Mouse (Mus musculus): ENCODE results near the gene Fkbp5.
A peak's percentile ranks its signal among the peaks of the same experiment; 100 is the strongest.

Fkbp5 gene

GRCm38 (mm10) chr17:28502196-28502821 is 15.0 kb downstream of the Fkbp5 start:
- DNase-seq, result no peak

- DNase-seq, result no peak
Observed at GRCm38 (mm10) chr17:28500465-28500864, 16.9 kb downstream of the Fkbp5 start.

- no peak for DNase-seq
Observed at GRCm38 (mm10) chr17:28499190-28499589, 18.1 kb downstream of the Fkbp5 start.

GRCm38 (mm10) chr17:28495832-28496231 is 21.5 kb downstream of the Fkbp5 start:
- DNase-seq, result no peak

- no peak for DNase-seq
Observed at GRCm38 (mm10) chr17:28491035-28491770, 26.1 kb downstream of the Fkbp5 start.

- no peak for DNase-seq
Observed at GRCm38 (mm10) chr17:28488258-28489013, 28.9 kb downstream of the Fkbp5 start.

- no peak for DNase-seq
Observed at GRCm38 (mm10) chr17:28487584-28488257, 29.6 kb downstream of the Fkbp5 start.

- no peak for DNase-seq
Observed at GRCm38 (mm10) chr17:28486720-28487119, 30.6 kb downstream of the Fkbp5 start.

- DNase-seq, result peak; percentile 99
Observed at GRCm38 (mm10) chr17:28485977-28486400, 31.3 kb downstream of the Fkbp5 start.

- DNase-seq, result peak; percentile 64
Observed at GRCm38 (mm10) chr17:28485446-28485948, 31.8 kb downstream of the Fkbp5 start.

GRCm38 (mm10) chr17:28484704-28485445 is 32.5 kb downstream of the Fkbp5 start:
- DNase-seq, result peak; percentile 68

GRCm38 (mm10) chr17:28477421-28477820 is 39.9 kb downstream of the Fkbp5 start:
- DNase-seq, result no peak

GRCm38 (mm10) chr17:28476441-28476840 is 40.9 kb downstream of the Fkbp5 start:
- DNase-seq, result no peak

- no peak for DNase-seq
Observed at GRCm38 (mm10) chr17:28475593-28476325, 41.6 kb downstream of the Fkbp5 start.

- DNase-seq, result no peak
Observed at GRCm38 (mm10) chr17:28472696-28473095, 44.6 kb downstream of the Fkbp5 start.

GRCm38 (mm10) chr17:28470876-28471275 is 46.5 kb downstream of the Fkbp5 start:
- DNase-seq, result no peak

- no peak for DNase-seq
Observed at GRCm38 (mm10) chr17:28467749-28468148, 49.6 kb downstream of the Fkbp5 start.

- DNase-seq, result no peak
Observed at GRCm38 (mm10) chr17:28465968-28466367, 51.4 kb downstream of the Fkbp5 start.

GRCm38 (mm10) chr17:28463701-28464443 is 53.5 kb downstream of the Fkbp5 start:
- DNase-seq, result no peak

- DNase-seq, result no peak
Observed at GRCm38 (mm10) chr17:28460388-28460787, 56.9 kb downstream of the Fkbp5 start.

- DNase-seq, result peak; percentile 67
Observed at GRCm38 (mm10) chr17:28455098-28455497, 62.2 kb downstream of the Fkbp5 start.

Data from kidney, postnatal 10 days (tissue).